Mouse (Mus musculus) MEL (cell line): ENCODE data around the gene Cadps. TPM values are rescaled to one million over a fixed set of nuclear protein-coding genes. Genes with fewer than 3 reads are reported as not detected.

Experiments
- DNase-seq: peaks from one replicate; pipeline ENCODE4 v3.0.0; 2011; ENCODE audit warnings: low read depth, low spot score
- H3K27ac ChIP-seq: 2 replicates; pipeline ENCODE4 v1.5.1; 2012; ENCODE audit warnings: low read depth, mild to moderate bottlenecking, control low read depth, low read length, moderate library complexity; ENCODE audit not compliant: control insufficient read depth
- H3K27me3 ChIP-seq, 2 experiments: fragments of 150-350 bp in 1 of 2; sonication (generic) in 1 of 2; 2 replicates each; pipeline ENCODE4 v1.6.1; 2012; ENCODE audit warnings: low read length in 2 of 2, mild to moderate bottlenecking in 2 of 2, improper control_type of control experiment in 1 of 2, moderate library complexity in 1 of 2; ENCODE audit not compliant: insufficient read depth in 2 of 2, control insufficient read depth in 1 of 2
- H3K36me3 ChIP-seq, 2 experiments: 2 replicates each; pipeline ENCODE4 v1.6.1; 2012 to 2014; ENCODE audit warnings: low read length in 2 of 2, improper control_type of control experiment in 1 of 2, inconsistent platforms in 1 of 2, mild to moderate bottlenecking in 1 of 2; ENCODE audit not compliant: insufficient read depth in 2 of 2, control insufficient read depth in 1 of 2
- H3K4me1 ChIP-seq, 2 experiments: fragments of 150-350 bp in 1 of 2; sonication (generic) in 1 of 2; 2 replicates each; pipeline ENCODE4 v1.6.1; 2012; ENCODE audit warnings: low read length in 2 of 2, improper control_type of control experiment in 1 of 2, mild to moderate bottlenecking in 1 of 2; ENCODE audit not compliant: insufficient read depth in 2 of 2, control insufficient read depth in 1 of 2
- H3K4me3 ChIP-seq, 2 experiments: fragments of 150-350 bp in 1 of 2; sonication (generic) in 1 of 2; 2 replicates each; pipeline ENCODE4 v1.5.1; 2012; ENCODE audit warnings: low read depth in 2 of 2, low read length in 2 of 2, mild to moderate bottlenecking in 2 of 2, moderate library complexity in 2 of 2, control low read depth in 1 of 2, improper control_type of control experiment in 1 of 2; ENCODE audit not compliant: control insufficient read depth in 1 of 2, insufficient read depth in 1 of 2
- H3K79me2 ChIP-seq: 2 replicates; pipeline ENCODE4 v1.6.1; 2012; ENCODE audit warnings: mild to moderate bottlenecking, low read length, moderate library complexity; ENCODE audit not compliant: control insufficient read depth, poor library complexity, insufficient read depth
- H3K9ac ChIP-seq: 2 replicates; pipeline ENCODE4 v1.6.1; 2012; ENCODE audit warnings: low read depth, mild to moderate bottlenecking, control low read depth, low read length, moderate library complexity; ENCODE audit not compliant: control insufficient read depth, poor library complexity, severe bottlenecking
- H3K9me3 ChIP-seq: fragments of 150-350 bp; sonication (generic); replicated peaks from 2 replicates; pipeline ENCODE4 v1.6.1; 2012; ENCODE audit warnings: mild to moderate bottlenecking, low read length, improper control_type of control experiment, moderate library complexity; ENCODE audit not compliant: insufficient read depth
- CTCF ChIP-seq, 3 experiments: IDR thresholded peaks in 2 of 3; conservative IDR thresholded peaks in 1 of 3; 2 replicates each; pipeline ENCODE4 v1.5.1; 2011 to 2012; ENCODE audit warnings: low read length in 3 of 3, low read depth in 2 of 3, mild to moderate bottlenecking in 2 of 3, improper control_type of control experiment in 1 of 3, inconsistent platforms in 1 of 3, mixed read lengths in 1 of 3, moderate library complexity in 1 of 3; ENCODE audit not compliant: control insufficient read depth in 1 of 3, insufficient read depth in 1 of 3, poor library complexity in 1 of 3, severe bottlenecking in 1 of 3
- ELF1 ChIP-seq: IDR thresholded peaks from 2 replicates; pipeline ENCODE4 v1.6.1; 2014; ENCODE audit warnings: low read depth, mild to moderate bottlenecking, inconsistent platforms, low read length, improper control_type of control experiment, moderate library complexity
- GATA1 ChIP-seq: IDR thresholded peaks from 2 replicates; pipeline ENCODE4 v1.6.1; 2011; ENCODE audit warnings: low read depth, low read length, improper control_type of control experiment
- HCFC1 ChIP-seq: IDR thresholded peaks from 2 replicates; pipeline ENCODE4 v1.6.1; 2012; ENCODE audit warnings: low read depth, mild to moderate bottlenecking, inconsistent platforms, low read length, improper control_type of control experiment, moderate library complexity
- JUND ChIP-seq: IDR thresholded peaks from 2 replicates; pipeline ENCODE4 v1.6.1; 2011; ENCODE audit warnings: low read depth, mild to moderate bottlenecking, improper control_type of control experiment, low read length
- KAT2A ChIP-seq: conservative IDR thresholded peaks from 2 replicates; pipeline ENCODE4 v1.6.1; 2012; ENCODE audit warnings: low read depth, low read length, improper control_type of control experiment, inconsistent platforms
- MAFK ChIP-seq: IDR thresholded peaks from 2 replicates; pipeline ENCODE4 v1.6.1; 2011; ENCODE audit warnings: low read depth, mild to moderate bottlenecking, low read length, improper control_type of control experiment, borderline replicate concordance
- MAX ChIP-seq: IDR thresholded peaks from 2 replicates; pipeline ENCODE4 v1.6.1; 2011; ENCODE audit warnings: low read length, improper control_type of control experiment
- MAZ ChIP-seq: IDR thresholded peaks from 2 replicates; pipeline ENCODE4 v1.6.1; 2012; ENCODE audit warnings: low read depth, mild to moderate bottlenecking, inconsistent platforms, low read length, improper control_type of control experiment
- MEF2A ChIP-seq: IDR thresholded peaks from 2 replicates; pipeline ENCODE4 v1.6.1; 2014; ENCODE audit warnings: low read depth, mild to moderate bottlenecking, inconsistent platforms, low read length, improper control_type of control experiment; ENCODE audit not compliant: poor library complexity, insufficient replicate concordance, severe bottlenecking; ENCODE audit errors: extremely low read depth
- NELFE ChIP-seq: IDR thresholded peaks from 2 replicates; pipeline ENCODE4 v1.6.1; 2011; ENCODE audit warnings: low read depth, low read length, improper control_type of control experiment
- POLR2A ChIP-seq, 2 experiments: IDR thresholded peaks; 2 replicates each; pipeline ENCODE4 v1.6.1; 2011 to 2012; ENCODE audit warnings: low read length in 2 of 2, mild to moderate bottlenecking in 2 of 2, control low read depth in 1 of 2, improper control_type of control experiment in 1 of 2, low read depth in 1 of 2, moderate library complexity in 1 of 2; ENCODE audit not compliant: control insufficient read depth in 1 of 2, insufficient read depth in 1 of 2, poor library complexity in 1 of 2
- POLR2AphosphoS5 ChIP-seq: IDR thresholded peaks from 2 replicates; pipeline ENCODE4 v1.6.1; 2012; ENCODE audit warnings: low read depth, borderline replicate concordance, mild to moderate bottlenecking, inconsistent platforms, low read length, moderate library complexity, mixed read lengths
- RAD21 ChIP-seq: IDR thresholded peaks from 2 replicates; pipeline ENCODE4 v1.6.1; 2011; ENCODE audit warnings: mild to moderate bottlenecking, low read depth, low read length, improper control_type of control experiment
- TAL1 ChIP-seq: IDR thresholded peaks from 2 replicates; pipeline ENCODE4 v1.6.1; 2012; ENCODE audit warnings: mild to moderate bottlenecking, inconsistent platforms, low read length, moderate library complexity, mixed read lengths
- TBP ChIP-seq: IDR thresholded peaks from 2 replicates; pipeline ENCODE4 v1.8.0; 2011; ENCODE audit warnings: low read depth, low read length, improper control_type of control experiment
- USF1 ChIP-seq: IDR thresholded peaks from 2 replicates; pipeline ENCODE4 v1.6.1; 2014; ENCODE audit warnings: low read depth, mild to moderate bottlenecking, inconsistent platforms, low read length, improper control_type of control experiment, moderate library complexity
- USF2 ChIP-seq, 2 experiments: IDR thresholded peaks; 2 replicates each; pipeline ENCODE4 v1.6.1; 2011 to 2012; ENCODE audit warnings: improper control_type of control experiment in 2 of 2, low read length in 2 of 2, borderline replicate concordance in 1 of 2, inconsistent platforms in 1 of 2, low read depth in 1 of 2, mild to moderate bottlenecking in 1 of 2; ENCODE audit not compliant: insufficient read depth in 1 of 2
- ZNF384 ChIP-seq: IDR thresholded peaks from 2 replicates; pipeline ENCODE4 v1.6.1; 2012; ENCODE audit warnings: low read depth, mild to moderate bottlenecking, inconsistent platforms, low read length, improper control_type of control experiment
- polyA plus RNA-seq, 2 experiments: library from polyadenylated mRNA; stranded (reverse) in 1 of 2; unstranded in 1 of 2; fragments of >175 nt in 1 of 2; fragments of >200 nt in 1 of 2; gene quantifications; 2 replicates each; pipeline versions ENCODE4 v1.2.1 to v1.2.4; 2012; ENCODE audit warnings: low replicate concordance in 2 of 2, low read depth in 1 of 2; ENCODE audit not compliant: insufficient read length in 2 of 2, insufficient read depth in 1 of 2, missing spikeins in 1 of 2
- total RNA-seq: library from RNA; depleted of rRNA; stranded (reverse); fragments of 300-350 nt; gene quantifications from 2 replicates; pipeline ENCODE4 v1.2.3, GENCODE M21; 2012

Gene Cadps
- total and polyA plus RNA-seq, 3 experiments: not detected

DNA sequence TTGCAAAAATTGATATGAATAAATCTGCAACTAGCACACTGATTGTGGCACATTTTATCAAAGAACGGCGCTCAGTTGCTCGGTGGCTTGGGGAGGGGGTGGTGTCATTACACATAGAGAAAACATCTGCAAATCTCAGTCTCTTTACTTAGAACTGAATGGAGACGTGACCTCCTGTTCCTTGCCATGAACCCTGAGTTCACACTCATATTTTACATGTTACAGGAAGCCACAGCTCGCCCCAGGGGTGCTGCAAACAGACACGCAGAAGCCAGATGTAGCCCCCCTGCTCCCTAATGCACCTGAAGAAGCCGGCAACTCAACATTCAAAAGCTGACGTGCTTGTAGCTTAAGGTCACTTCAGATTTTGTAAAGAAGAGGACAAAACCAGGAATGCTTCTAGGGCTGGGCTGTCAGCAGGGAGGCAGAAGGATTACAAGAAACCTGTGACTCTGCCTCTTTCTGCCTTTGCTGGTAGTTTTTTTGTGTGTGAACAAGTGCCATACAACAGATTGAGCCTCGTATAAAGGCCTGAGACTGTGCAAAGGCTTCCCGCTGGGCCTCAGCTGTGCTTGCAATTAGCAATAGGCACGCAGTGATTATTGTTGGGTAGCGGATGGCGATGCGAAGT lies 434.0 kb downstream of the Cadps start:
- Histone ChIP-seq H3K9me3 (no peaks in the 10 kb centered on the region), H3K27ac (no peak overlapping the region), H3K9ac (no peak overlapping the region), H3K27me3 (no peaks in the 10 kb centered on the region), H3K4me1 (no peaks in the 10 kb centered on the region), H3K4me3 (no peak overlapping the region), H3K36me3 (no peaks in the 10 kb centered on the region), H3K79me2 (no peaks in the 10 kb centered on the region)
- TF ChIP-seq USF1 (no peak), ELF1 (no peak), POLR2A (IDR thresholded peaks at IDR 0.05; ENCODE audit: control insufficient read depth in 1 of 2, insufficient read depth in 1 of 2, low read depth in 1 of 2, low read length in 2 of 2, poor library complexity in 1 of 2) (no peak), NELFE (no peak), USF2 (IDR thresholded peaks at IDR 0.05; ENCODE audit: borderline replicate concordance in 1 of 2, insufficient read depth in 1 of 2, low read depth in 1 of 2, low read length in 2 of 2) (no peak), CTCF (IDR thresholded peaks at IDR 0.05 in 2 of 3, conservative IDR thresholded peaks at IDR 0.05 in 1 of 3; ENCODE audit: control insufficient read depth in 1 of 3, insufficient read depth in 1 of 3, low read depth in 2 of 3, low read length in 3 of 3, poor library complexity in 1 of 3, severe bottlenecking in 1 of 3) (no peak), MAX (no peak), KAT2A (no peak), POLR2AphosphoS5 (no peak), RAD21 (no peak), GATA1 (no peak), TAL1 (no peak), MAZ (no peak), MAFK (no peak), TBP (no peak)
- DNase-seq: no peak

DNA sequence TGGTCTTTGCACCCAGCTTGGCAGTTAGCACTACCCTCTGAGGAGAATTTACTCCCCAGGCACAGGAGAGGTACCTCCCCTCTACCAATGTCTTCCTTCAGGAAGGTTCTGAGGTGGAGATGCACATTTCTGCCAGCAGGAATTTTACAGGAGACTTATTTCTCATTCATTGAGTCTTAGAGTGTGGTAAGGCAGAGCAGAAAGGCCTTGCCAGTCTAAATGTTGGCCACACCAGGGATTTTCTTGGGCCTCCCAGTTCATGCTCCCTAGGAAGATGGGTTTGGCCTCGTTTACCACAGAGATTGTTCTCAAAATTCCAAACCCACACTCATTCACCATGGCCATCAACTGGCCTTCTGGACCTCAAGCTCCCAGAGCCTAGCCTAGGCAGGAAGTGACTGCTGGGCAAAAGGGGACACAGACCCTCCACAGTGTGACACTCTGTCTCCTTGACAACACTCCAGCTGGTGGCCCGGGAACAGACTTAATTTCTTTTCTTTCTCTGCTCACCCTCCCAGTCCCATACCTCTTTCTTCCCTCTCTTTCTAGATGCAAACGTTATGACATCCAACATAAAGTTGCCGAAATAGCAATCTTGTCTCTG lies 434.6 kb downstream of the Cadps start:
- no peaks in the 10 kb centered on the region for H3K9me3 ChIP-seq
- TF ChIP-seq MEF2A (no peak), JUND (no peak), ZNF384 (no peak), HCFC1 (no peak), TAL1 (no peak)
- H3K4me1 ChIP-seq: no peaks in the 10 kb centered on the region
- no peak overlapping the region for H3K4me3 ChIP-seq
- no peak overlapping the region for H3K27ac ChIP-seq
- H3K27me3 ChIP-seq: no peaks in the 10 kb centered on the region
- DNase-seq: no peak
- H3K36me3 ChIP-seq: no peaks in the 10 kb centered on the region
- no peaks in the 10 kb centered on the region for H3K79me2 ChIP-seq
- no peak overlapping the region for H3K9ac ChIP-seq
